Mouse (Mus musculus): Measurements from ENCODE around the gene Pygm. TPM values are rescaled to one million over a fixed set of nuclear protein-coding genes. Genes with fewer than 3 reads are reported as not detected.

Pygm gene
- total RNA-seq (2021), result 10 to 100 TPM; 26.6 to 32.3 TPM

DNA sequence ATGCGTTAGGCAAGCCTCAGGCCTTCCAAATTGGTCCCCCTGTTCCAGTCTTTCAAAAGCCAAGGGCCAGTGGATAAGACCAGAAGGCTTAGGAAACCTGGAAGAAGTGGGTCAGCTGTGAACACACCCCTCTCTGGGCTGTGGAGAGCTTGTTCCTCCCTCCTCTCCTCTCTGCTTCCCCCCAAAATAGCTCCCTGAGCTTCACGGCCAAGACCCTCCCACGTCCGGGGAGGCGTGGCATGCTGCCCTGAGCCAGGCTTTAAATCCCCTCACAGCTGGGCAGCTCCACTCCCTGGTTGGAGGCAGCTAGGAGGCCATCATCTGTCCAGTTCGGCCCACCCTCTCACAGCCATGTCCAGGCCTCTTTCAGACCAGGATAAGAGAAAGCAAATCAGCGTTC, at the start of gene Pygm:
Gene Pygm, plus strand, starts transcription at position 272 of the 400 bp plus-strand sequence.
- DNase-seq (ENCODE audit: extremely low spot score in 1 of 2, low spot score in 1 of 2), result no peak

GRCm38 (mm10) chr19:6334673-6335457, 49.3 kb upstream of the Pygm start, which contains the start of gene Men1:
Men1 (plus strand) TSS chr19:6334979.
- peak; percentile 86 to 87 for DNase-seq (ENCODE audit: extremely low spot score in 1 of 2, low spot score in 1 of 2)

DNA sequence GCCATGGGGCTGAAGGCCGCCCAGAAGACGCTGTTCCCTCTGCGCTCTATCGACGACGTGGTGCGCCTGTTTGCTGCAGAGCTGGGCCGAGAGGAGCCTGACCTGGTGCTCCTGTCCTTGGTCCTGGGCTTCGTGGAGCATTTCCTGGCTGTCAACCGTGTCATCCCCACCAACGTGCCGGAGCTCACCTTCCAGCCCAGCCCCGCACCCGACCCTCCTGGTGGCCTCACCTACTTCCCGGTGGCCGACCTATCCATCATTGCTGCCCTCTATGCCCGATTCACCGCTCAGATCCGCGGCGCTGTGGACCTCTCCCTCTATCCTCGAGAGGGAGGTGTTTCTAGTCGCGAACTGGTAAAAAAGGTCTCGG, 48.8 kb upstream of the Pygm start:
- DNase-seq (ENCODE audit: extremely low spot score in 1 of 2, low spot score in 1 of 2), result no peak

- DNase-seq (ENCODE audit: extremely low spot score in 1 of 2, low spot score in 1 of 2), result no peak
Observed at GRCm38 (mm10) chr19:6336920-6337319, 47.3 kb upstream of the Pygm start.

GRCm38 (mm10) chr19:6338171-6338570, 46.0 kb upstream of the Pygm start:
- DNase-seq (ENCODE audit: extremely low spot score in 1 of 2, low spot score in 1 of 2), result no peak

GRCm38 (mm10) chr19:6338716-6339115, 45.5 kb upstream of the Pygm start:
- DNase-seq (ENCODE audit: extremely low spot score in 1 of 2, low spot score in 1 of 2), result no peak

DNA sequence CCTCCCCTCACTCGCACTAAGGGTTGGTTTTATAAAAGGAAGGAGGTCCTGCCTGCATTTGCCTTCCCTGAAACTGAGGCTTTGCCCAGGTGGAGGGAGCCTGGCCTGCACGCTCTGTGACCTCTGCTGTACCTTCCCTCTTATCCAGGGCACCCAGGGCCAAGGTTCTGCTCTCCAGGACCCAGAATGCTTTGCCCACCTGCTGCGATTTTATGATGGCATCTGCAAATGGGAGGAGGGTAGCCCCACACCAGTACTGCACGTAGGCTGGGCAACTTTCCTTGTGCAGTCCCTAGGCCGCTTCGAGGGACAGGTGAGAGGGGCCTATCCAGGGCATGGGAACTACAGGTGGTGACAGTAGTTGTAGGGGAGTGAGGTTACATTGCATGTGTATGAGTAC, 45.0 kb upstream of the Pygm start:
- DNase-seq (ENCODE audit: extremely low spot score in 1 of 2, low spot score in 1 of 2), result no peak

- no peak for DNase-seq (ENCODE audit: extremely low spot score in 1 of 2, low spot score in 1 of 2)
Observed at GRCm38 (mm10) chr19:6339890-6340504, 44.2 kb upstream of the Pygm start.

- DNase-seq (ENCODE audit: extremely low spot score in 1 of 2, low spot score in 1 of 2), result peak; percentile 64 to 65
Observed at GRCm38 (mm10) chr19:6340524-6341452, 43.4 kb upstream of the Pygm start, which contains the start of gene Map4k2. Map4k2 (plus strand) TSS chr19:6341135.

DNA sequence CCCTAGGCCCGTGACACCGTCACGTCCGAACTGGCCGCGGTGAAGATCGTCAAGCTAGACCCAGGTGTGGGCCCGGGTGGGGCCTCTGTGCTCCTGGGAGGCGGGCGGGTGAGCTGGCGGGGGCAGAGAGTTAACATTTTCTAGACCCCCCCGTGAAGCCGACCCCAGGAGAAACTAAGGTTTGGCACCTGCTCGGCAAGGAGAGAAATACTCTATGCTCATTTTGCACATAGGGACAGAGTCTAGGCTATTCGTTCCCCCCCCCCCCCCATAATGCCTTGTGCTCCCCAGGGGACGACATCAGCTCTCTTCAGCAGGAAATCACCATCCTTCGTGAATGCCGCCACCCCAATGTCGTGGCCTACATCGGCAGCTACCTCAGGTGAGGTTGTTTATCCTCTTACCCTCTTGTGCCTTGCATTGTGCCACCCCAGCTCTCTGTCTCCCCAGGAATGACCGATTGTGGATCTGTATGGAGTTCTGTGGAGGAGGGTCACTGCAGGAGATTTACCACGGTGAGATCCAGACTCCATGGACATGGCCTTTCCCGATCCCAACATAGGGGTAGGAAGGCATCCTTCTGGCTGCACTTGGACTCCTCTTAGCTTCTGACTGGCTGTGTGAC, 42.6 kb upstream of the Pygm start:
- no peak for DNase-seq (ENCODE audit: extremely low spot score in 1 of 2, low spot score in 1 of 2)

DNA sequence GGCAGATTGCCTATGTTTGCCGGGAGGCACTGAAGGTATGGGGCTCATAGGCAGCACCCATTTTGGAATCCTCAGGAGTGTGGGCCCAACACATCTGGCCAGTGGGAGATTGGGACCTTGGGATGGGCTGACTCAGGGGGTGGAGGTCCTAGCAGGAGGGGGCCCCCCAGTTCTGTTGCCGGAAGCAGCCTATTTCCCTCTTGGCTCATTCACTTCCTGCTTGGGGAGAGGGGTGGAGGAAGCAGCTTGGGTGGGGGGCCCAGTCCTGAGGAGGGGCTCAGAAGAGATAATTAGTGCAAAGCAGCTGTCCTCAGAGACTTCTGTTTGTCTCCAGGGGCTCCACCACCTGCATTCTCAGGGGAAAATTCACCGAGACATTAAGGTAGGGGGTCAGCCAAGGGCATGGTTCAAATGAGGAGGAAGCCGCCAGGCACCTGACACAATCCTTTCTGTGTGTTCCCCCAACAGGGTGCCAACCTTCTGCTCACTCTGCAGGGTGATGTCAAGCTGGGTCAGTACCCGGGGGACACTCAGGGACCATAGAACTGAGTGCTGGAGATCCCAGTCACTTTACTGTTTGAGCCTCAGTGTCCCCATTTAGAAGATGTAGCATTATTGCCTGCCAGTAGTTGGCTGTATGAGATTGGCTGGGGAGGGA, 41.8 kb upstream of the Pygm start:
- no peak for DNase-seq (ENCODE audit: extremely low spot score in 1 of 2, low spot score in 1 of 2)

DNA sequence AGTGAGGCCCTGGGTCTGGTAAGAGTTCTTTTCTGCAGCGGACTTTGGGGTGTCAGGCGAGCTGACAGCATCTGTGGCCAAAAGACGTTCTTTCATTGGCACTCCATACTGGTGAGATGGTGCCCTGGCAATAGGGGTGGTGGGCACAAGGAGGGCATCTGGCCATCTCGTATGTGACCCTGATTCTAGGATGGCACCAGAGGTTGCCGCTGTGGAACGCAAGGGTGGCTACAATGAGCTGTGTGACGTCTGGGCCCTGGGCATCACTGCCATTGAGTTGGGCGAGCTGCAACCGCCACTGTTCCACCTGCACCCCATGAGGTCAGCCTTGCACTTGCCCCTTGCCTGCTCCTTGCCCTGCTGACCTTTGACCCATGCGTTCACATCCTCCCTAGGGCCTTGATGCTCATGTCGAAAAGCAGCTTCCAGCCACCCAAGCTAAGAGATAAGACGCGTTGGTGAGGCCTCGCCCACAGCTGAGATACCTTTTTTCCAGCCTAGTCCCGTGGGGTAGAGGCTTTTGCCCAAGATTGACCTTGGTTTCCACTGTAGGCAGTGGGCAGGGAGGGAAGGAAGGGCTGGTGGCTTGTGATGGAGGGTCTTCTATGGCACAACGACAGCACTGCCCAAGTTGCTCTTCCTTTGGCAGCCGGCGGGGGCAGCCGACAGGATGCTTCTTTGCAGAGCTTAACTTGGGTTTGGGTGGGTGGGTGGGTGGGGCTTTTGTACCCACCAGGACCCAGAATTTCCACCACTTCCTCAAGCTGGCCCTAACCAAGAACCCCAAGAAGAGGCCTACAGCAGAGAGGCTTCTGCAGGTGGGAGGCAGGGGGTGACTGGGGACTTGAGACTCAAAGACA, 40.9 kb upstream of the Pygm start:
- DNase-seq (ENCODE audit: extremely low spot score in 1 of 2, low spot score in 1 of 2), result no peak

DNA sequence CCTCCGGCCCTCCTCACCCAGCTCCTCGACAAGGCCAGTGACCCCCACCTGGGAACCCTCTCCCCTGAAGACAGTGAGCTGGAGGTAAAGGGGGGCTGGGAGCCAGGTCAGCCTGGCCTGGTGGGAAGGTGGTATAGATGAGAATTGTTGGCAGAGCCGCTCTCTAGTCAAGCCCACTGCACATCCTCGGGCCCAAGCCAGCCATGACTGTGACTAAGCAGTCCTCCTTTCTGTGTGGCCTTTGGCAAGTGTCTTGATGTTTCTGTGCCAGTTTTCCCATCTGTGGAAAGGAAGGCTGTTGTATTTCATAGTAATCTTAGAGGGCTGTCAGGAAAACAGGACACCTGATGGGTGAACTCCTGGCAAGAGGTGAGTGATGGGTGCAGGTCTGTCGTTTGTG, 40.2 kb upstream of the Pygm start:
- DNase-seq (ENCODE audit: extremely low spot score in 1 of 2, low spot score in 1 of 2), result no peak

DNA sequence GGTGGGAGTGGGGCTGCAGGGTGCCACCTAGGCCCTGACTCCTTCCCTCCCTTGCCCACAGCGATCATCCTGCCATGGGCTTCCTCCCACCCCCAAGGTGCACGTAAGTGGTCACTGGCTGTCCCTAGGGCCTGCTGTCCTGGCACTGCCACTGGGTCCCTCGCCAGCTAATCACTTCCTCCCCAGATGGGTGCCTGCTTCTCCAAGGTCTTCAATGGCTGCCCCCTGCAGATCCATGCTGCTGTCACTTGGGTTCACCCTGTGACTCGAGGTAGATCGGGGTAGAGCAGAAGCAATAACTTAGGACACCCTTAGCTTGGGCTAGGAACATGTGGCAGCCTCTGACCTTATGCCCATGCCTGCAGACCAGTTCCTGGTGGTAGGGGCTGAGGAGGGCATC, 38.2 kb upstream of the Pygm start:
- DNase-seq (ENCODE audit: extremely low spot score in 1 of 2, low spot score in 1 of 2), result no peak

DNA sequence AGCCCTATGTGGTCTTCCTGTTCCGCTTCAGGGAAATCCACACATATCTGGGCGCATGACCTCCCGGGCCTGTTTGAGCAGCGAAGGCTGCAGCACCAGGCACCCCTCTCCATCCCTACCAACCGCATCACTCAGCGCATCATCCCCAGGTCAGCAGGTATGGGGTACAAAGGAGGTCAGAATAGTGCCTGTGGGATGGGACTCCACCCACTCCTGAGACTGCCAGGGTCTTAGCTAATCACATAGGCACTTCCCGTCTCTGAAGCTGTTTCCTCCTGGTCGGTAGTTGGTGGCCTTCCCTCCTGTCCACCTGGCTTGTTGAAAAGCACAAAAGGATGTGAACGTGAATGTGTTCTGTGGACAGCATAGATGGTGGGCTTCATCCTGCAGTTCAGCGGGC, 37.5 kb upstream of the Pygm start:
- DNase-seq (ENCODE audit: extremely low spot score in 1 of 2, low spot score in 1 of 2), result no peak

GRCm38 (mm10) chr19:6347615-6348014, 36.6 kb upstream of the Pygm start:
- DNase-seq (ENCODE audit: extremely low spot score in 1 of 2, low spot score in 1 of 2), result no peak

- no peak for DNase-seq (ENCODE audit: extremely low spot score in 1 of 2, low spot score in 1 of 2)
Observed at GRCm38 (mm10) chr19:6348717-6349116, 35.5 kb upstream of the Pygm start.

DNA sequence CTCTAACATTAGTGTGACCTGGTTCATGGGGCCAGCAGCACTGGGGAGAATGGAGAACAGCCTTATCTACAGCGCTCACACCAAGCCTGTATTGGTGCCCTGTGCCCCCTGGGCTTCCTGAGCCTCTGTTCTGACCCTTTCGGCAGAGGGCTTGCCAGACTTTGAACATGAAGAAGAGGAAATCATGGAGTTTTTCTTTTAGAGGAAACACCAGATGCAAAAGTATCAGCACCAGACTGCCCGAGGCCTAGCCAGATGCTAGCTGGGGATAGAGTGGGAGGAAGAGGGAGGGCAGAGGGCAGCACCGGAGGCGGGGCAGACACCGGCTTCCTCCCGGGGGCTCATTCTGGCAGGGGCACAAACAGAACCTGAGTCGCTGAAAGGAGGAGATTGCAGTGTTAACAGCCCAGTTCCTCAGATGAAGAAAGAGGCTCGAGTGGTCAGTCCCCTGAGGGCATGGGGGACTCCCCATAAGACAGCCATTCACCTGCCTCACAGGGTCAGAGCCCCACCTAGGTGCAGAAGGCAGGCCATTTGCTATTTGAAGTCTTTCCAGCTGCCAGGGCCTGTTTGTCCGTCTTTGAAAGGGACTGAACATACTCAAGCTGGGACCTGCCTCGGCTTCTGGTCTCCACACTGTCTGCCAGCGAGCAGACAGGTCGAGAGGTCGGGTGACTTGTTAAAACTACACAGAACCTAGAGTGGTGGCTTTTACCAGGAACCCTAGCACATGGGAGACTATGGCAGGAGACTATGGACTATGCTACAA, 34.8 kb upstream of the Pygm start:
- DNase-seq (ENCODE audit: extremely low spot score in 1 of 2, low spot score in 1 of 2), result no peak

Measured in layer of hippocampus, postnatal 25 days (tissue).